Mouse (Mus musculus): ENCODE data around the gene Hps6. TPM values are rescaled to one million over a fixed set of nuclear protein-coding genes. Genes with fewer than 3 reads are reported as not detected.

Hps6 gene
- polyA plus RNA-seq, 1 experiment, result 1.0 TPM

DNA sequence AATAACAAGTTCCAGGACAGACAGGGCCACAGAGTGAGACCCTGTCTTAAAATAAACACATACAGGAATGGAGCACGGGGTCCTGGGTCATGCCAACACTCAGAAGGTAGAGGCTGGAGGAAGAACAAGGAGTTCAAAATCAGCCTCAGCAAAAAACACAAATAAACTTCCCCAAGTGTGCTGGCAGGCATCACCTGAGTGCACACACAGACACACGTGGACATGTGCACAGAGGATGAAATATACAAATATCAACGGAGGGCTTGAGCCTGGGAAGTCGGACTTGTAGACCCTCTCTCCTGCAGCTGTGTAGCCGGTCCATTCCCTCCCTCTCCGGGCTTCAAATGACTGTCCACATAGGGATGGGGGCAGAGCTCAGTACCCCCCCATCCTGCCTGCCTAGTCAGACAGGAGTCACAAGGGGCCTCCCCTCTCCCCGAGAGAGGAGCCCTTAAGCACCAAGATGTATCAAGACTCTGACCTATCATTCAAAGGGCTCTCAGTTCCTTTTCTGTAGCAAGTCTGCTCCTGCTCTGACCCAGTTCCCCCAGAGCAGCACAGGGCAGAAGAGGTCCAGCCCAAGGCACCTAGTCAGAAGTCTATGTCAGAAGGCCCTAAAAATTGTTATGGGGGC, 38.1 kb downstream of the Hps6 start:
- Histone ChIP-seq H3K27me3 (ENCODE audit: control insufficient read depth, insufficient read depth, low read length) (no peaks in the 10 kb centered on the region), H3K4me3 (ENCODE audit: control insufficient read depth, low read depth, low read length) (no peak overlapping the region), H3K27ac (ENCODE audit: control insufficient read depth, insufficient read depth, low read depth, low read length) (no peak overlapping the region), H3K4me1 (ENCODE audit: control insufficient read depth, insufficient read depth, low read length) (peaks cover 21% of the 10 kb centered on the region), H3K36me3 (ENCODE audit: control insufficient read depth, insufficient read depth, low read length) (no peaks in the 10 kb centered on the region)
- TF ChIP-seq CTCF (IDR thresholded peaks at IDR 0.05; ENCODE audit: control insufficient read depth, insufficient read depth, insufficient replicate concordance, low read depth, low read length), result no peak
- TF ChIP-seq POLR2A (IDR thresholded peaks at IDR 0.05; ENCODE audit: control insufficient read depth, low read depth, low read length), result no peak

DNA sequence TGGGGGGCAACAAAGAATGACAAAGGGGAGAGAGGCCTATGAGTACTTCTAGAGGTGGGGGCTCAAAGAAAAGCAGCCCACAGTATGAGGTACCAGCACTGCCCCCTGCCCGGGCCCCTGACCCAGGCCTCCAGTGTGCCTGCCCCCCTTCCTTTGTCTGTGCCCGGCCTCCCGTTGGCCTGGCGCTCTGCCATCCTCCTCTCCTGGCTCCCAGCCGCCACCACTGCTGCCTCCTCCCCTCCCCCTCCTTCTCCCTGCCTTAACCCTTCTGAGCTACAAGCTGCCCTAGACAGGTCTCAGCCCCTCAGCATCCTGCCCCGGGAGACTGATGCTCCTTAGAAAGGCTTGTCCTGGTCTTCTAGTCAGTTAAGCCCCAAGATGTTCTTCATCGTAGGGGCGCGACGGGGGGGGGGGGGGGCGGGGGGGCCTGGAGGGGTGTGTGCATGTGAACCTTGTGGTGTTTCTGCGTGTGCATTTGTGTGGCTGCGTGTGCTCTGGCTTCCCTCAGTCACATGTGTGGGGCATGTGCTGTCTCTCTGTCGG, 38.7 kb downstream of the Hps6 start:
- H3K27me3 ChIP-seq (ENCODE audit: control insufficient read depth, insufficient read depth, low read length), result no peaks in the 10 kb centered on the region
- H3K4me3 ChIP-seq (ENCODE audit: control insufficient read depth, low read depth, low read length), result no peak overlapping the region
- H3K27ac ChIP-seq (ENCODE audit: control insufficient read depth, insufficient read depth, low read depth, low read length), result no peak overlapping the region
- H3K36me3 ChIP-seq (ENCODE audit: control insufficient read depth, insufficient read depth, low read length), result no peaks in the 10 kb centered on the region
- TF ChIP-seq CTCF (IDR thresholded peaks at IDR 0.05; ENCODE audit: control insufficient read depth, insufficient read depth, insufficient replicate concordance, low read depth, low read length) (no peak), POLR2A (IDR thresholded peaks at IDR 0.05; ENCODE audit: control insufficient read depth, low read depth, low read length) (no peak)
- H3K4me1 ChIP-seq (ENCODE audit: control insufficient read depth, insufficient read depth, low read length), result peaks cover 24% of the 10 kb centered on the region

DNA sequence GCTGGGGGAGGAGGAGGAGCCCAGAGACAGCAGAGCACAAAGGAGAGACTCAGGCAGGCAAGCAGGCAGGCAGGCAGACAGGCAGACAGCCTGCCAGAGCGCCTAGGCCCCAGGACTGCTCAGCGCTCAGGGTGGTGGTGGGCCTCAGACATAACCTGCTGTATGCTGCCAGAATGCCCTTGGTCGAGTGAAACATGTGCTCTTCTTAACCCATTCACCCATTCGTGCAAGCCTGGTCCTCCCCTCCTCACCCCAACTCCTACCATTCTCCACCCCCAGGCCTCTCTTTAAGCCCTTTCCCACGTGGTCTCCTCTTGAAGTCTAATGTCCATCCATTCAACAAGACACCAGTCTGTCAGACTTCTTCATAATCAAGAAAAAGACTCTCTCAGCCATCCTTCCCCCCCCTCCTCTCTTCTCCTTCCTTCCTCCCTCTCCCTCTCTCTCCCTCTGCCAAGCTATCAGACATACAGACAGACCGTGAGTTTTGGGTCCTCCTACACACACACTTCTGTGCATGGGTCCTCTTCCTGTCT, 39.2 kb downstream of the Hps6 start:
- H3K27me3 ChIP-seq (ENCODE audit: control insufficient read depth, insufficient read depth, low read length), result no peaks in the 10 kb centered on the region
- peaks cover 24% of the 10 kb centered on the region for H3K4me1 ChIP-seq (ENCODE audit: control insufficient read depth, insufficient read depth, low read length)
- no peak overlapping the region for H3K4me3 ChIP-seq (ENCODE audit: control insufficient read depth, low read depth, low read length)
- TF ChIP-seq POLR2A (IDR thresholded peaks at IDR 0.05; ENCODE audit: control insufficient read depth, low read depth, low read length) (no peak), CTCF (IDR thresholded peaks at IDR 0.05; ENCODE audit: control insufficient read depth, insufficient read depth, insufficient replicate concordance, low read depth, low read length) (no peak)
- no peak overlapping the region for H3K27ac ChIP-seq (ENCODE audit: control insufficient read depth, insufficient read depth, low read depth, low read length)
- H3K36me3 ChIP-seq (ENCODE audit: control insufficient read depth, insufficient read depth, low read length), result no peaks in the 10 kb centered on the region

DNA sequence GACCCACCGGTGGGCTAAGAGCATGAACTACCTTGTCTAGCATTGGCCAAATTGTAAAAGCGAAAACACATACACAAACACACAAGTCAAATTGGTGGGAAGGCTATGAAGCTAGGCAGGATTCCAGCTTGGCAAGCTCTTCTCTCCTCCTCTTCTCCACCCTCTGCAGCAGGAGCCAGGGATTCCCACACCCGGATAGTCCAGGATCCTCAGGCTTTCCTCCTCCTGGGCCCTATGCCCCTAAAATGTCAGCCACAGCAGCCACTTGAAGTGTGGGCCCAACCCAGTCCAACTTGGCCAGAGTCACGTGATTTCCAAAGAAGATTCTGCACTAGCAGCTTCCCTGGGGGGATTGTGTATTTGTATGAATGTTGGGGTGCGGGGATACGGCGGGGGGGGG, 40.1 kb downstream of the Hps6 start:
- TF ChIP-seq POLR2A (IDR thresholded peaks at IDR 0.05; ENCODE audit: control insufficient read depth, low read depth, low read length) (no peak), CTCF (IDR thresholded peaks at IDR 0.05; ENCODE audit: control insufficient read depth, insufficient read depth, insufficient replicate concordance, low read depth, low read length) (no peak)
- Histone ChIP-seq H3K4me3 (ENCODE audit: control insufficient read depth, low read depth, low read length) (no peak overlapping the region), H3K27me3 (ENCODE audit: control insufficient read depth, insufficient read depth, low read length) (no peaks in the 10 kb centered on the region), H3K36me3 (ENCODE audit: control insufficient read depth, insufficient read depth, low read length) (no peaks in the 10 kb centered on the region), H3K4me1 (ENCODE audit: control insufficient read depth, insufficient read depth, low read length) (peaks cover 24% of the 10 kb centered on the region), H3K27ac (ENCODE audit: control insufficient read depth, insufficient read depth, low read depth, low read length) (no peak overlapping the region)

DNA sequence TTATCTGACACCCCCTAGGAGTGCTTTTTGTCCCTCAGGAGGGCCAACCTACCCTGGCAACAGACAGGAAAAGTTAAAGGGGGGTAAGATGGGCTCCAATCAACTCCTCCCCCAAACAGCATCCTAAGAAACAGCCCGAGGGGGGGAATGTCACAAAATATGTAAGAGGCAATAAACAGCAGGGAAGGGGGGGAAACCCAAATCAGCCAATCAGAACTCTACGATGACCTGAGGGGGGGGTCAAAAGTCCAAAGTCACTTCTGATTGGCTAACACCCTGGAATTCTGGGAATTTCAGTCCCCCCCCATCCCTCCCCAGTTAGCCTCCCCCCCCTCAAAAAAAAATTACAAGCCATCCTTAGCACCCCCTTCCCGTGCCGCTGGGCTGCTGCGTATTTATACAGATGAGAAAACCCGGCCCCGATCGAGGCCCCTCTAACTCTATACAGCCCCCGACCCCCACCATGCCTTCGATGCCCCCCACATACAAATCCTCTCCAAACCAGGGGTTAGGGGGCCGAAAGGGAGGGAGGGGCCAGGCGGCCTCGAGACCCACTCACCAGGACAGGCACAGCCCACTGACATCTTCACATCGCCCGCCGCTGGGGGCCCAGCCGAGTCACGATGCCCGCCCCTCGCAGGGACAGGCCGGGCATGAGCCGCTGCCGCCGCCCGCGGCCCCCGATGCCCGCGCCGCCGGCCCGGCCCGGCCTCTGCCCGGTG, 41.1 kb downstream of the Hps6 start, which contains the start of gene Pprc1:
Gene Pprc1, plus strand, starts transcription at position 616 of the 722 bp plus-strand sequence.
- Histone ChIP-seq H3K4me3 (ENCODE audit: control insufficient read depth, low read depth, low read length) (peak within 1 kb of the TSS; percentile 88), H3K27ac (ENCODE audit: control insufficient read depth, insufficient read depth, low read depth, low read length) (peak within 1 kb of the TSS; percentile 95), H3K4me1 (ENCODE audit: control insufficient read depth, insufficient read depth, low read length) (peaks cover 19% of the 10 kb centered on the region), H3K36me3 (ENCODE audit: control insufficient read depth, insufficient read depth, low read length) (no peaks in the 10 kb centered on the region), H3K27me3 (ENCODE audit: control insufficient read depth, insufficient read depth, low read length) (no peaks in the 10 kb centered on the region)
- TF ChIP-seq CTCF (IDR thresholded peaks at IDR 0.05; ENCODE audit: control insufficient read depth, insufficient read depth, insufficient replicate concordance, low read depth, low read length) (no peak), POLR2A (IDR thresholded peaks at IDR 0.05; ENCODE audit: control insufficient read depth, low read depth, low read length) (no peak)

DNA sequence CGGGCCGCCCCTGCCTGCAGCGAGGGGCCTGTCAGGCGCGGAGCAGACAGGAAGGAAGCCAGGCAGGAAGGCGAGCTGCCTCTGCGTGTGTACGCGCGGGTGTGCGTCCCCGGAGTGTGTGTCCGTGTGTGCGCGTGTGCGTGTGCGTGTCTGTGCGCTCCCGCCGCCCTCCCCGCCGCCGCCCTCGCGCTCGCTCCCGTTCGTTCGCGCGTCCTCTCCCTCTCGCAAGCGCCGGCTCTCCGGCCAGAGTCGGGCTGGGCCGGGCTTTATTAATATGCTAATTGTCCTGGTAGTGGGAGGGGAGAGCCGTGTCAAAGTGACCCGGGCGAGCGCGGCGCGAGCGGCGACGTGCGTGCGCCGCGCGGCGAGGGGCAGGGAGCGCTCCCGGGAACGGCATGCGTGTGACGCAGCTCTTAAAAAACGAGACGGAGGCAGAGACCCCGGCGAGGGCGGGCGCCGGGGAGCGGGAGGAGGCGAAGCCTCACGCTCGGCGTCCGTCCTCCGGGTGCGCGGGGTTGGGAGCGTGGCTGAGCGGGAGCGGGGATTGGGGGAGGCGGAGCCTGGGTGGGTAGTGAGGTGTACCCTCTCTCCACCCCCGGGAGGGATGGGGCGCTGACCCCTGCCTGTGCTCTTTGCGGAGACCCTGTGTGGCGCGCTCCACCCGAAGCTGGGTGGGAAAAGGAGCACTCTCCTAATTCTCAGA, 41.8 kb downstream of the Hps6 start, which contains the start of gene Ldb1:
Gene Ldb1, minus strand, starts transcription at position 222 of the 703 bp plus-strand sequence.
- H3K27me3 ChIP-seq (ENCODE audit: control insufficient read depth, insufficient read depth, low read length), result no peaks in the 10 kb centered on the region
- H3K4me3 ChIP-seq (ENCODE audit: control insufficient read depth, low read depth, low read length), result peak within 1 kb of the TSS; percentile 88
- H3K4me1 ChIP-seq (ENCODE audit: control insufficient read depth, insufficient read depth, low read length), result peaks cover 13% of the 10 kb centered on the region
- TF ChIP-seq CTCF (IDR thresholded peaks at IDR 0.05; ENCODE audit: control insufficient read depth, insufficient read depth, insufficient replicate concordance, low read depth, low read length) (no peak), POLR2A (IDR thresholded peaks at IDR 0.05; ENCODE audit: control insufficient read depth, low read depth, low read length) (peak; percentile 49; the same call in 1 of the 2 replicates)
- H3K27ac ChIP-seq (ENCODE audit: control insufficient read depth, insufficient read depth, low read depth, low read length), result peak within 1 kb of the TSS; percentile 95
- H3K36me3 ChIP-seq (ENCODE audit: control insufficient read depth, insufficient read depth, low read length), result no peaks in the 10 kb centered on the region

Measured in testis, adult 2 months (tissue).